Mouse (Mus musculus) heart, embryonic 11.5 days (tissue): ENCODE results near the gene Ifrd2. TPM values are rescaled to one million over a fixed set of nuclear protein-coding genes. Genes with fewer than 3 reads are reported as not detected.
A peak's percentile ranks its signal among the peaks of the same experiment; 100 is the strongest.
"Not testable (repeated sequence)": the region's sequence is repeated elsewhere in the genome, so short reads cannot be mapped to it uniquely, and the experiment has no call there.

Source experiments
- ATAC-seq: fragments of 200-750 bp; cut with Nextera tagmentation; replicated peaks from 2 replicates; pipeline ENCODE4 v1.8.0; 2017; ENCODE audit warnings: moderate library complexity; ENCODE audit not compliant: insufficient number of reproducible peaks, low FRiP score, low TSS enrichment
- H3K27ac ChIP-seq: fragments of 300-500 bp; sonication (generic); 2 replicates; pipeline ENCODE4 v1.5.1; 2014; ENCODE audit warnings: mild to moderate bottlenecking, low read depth, low read length
- H3K27me3 ChIP-seq: fragments of 300-500 bp; sonication (generic); 2 replicates; pipeline ENCODE4 v1.6.1; 2014; ENCODE audit warnings: mild to moderate bottlenecking, low read length, mixed read lengths; ENCODE audit not compliant: control insufficient read depth, insufficient read depth
- H3K36me3 ChIP-seq: fragments of 300-500 bp; sonication (generic); 2 replicates; pipeline ENCODE4 v1.6.1; 2014; ENCODE audit warnings: mild to moderate bottlenecking, low read length, moderate library complexity, mixed read lengths; ENCODE audit not compliant: control insufficient read depth, insufficient read depth
- H3K4me1 ChIP-seq: fragments of 300-500 bp; sonication (generic); 2 replicates; pipeline ENCODE4 v1.6.1; 2014; ENCODE audit warnings: low read length; ENCODE audit not compliant: control insufficient read depth, insufficient read depth
- H3K4me2 ChIP-seq: fragments of 300-500 bp; sonication (generic); 2 replicates; pipeline ENCODE4 v1.6.1; 2014; ENCODE audit warnings: mild to moderate bottlenecking, moderate library complexity
- H3K4me3 ChIP-seq: fragments of 300-500 bp; sonication (generic); 2 replicates; pipeline ENCODE4 v1.5.1; 2014; ENCODE audit warnings: low read depth, low read length
- H3K9ac ChIP-seq: fragments of 300-500 bp; sonication (generic); 2 replicates; pipeline ENCODE4 v1.6.1; 2014; ENCODE audit warnings: mild to moderate bottlenecking, low read depth, low read length, moderate library complexity
- H3K9me3 ChIP-seq: fragments of 300-500 bp; sonication (generic); replicated peaks from 2 replicates; pipeline ENCODE4 v1.6.1; 2016; ENCODE audit warnings: low read length; ENCODE audit not compliant: control insufficient read depth
- WGBS: fragments of 180-500 bp; shearing (Covaris S2); extraction: QIAGEN DNeasy Blood & Tissue Kit; methylation state at CpG from one replicate; pipeline ENCODE4 v1.1.7; 2014; ENCODE audit not compliant: insufficient replicate concordance; 5-methylcytosine and 5-hydroxymethylcytosine counted together
- polyA plus RNA-seq: library from polyadenylated mRNA; unstranded; fragments of >200 nt; fragmentation: Nextera tagmentation; extraction: Ambion mirVana; gene quantifications from 2 replicates; pipeline ENCODE4 v1.2.1, GENCODE M21; 2014

Ifrd2 gene
- polyA plus RNA-seq, 1 experiment from 2014 or later, result 57.5 TPM

GRCm38 (mm10) chr9:107555031-107555457, 32.4 kb upstream of the Ifrd2 start:
- Histone ChIP-seq H3K36me3 (peaks cover 22% of the 10 kb centered on the region), H3K9me3 (no peaks in the 10 kb centered on the region), H3K4me1 (peaks cover 43% of the 10 kb centered on the region), H3K4me3 (peak overlapping the region; percentile 84), H3K27me3 (peaks cover 14% of the 10 kb centered on the region), H3K9ac (peak overlapping the region; percentile 97), H3K27ac (peak overlapping the region; percentile 98), H3K4me2 (peak overlapping the region; percentile 98)
- ATAC-seq, result peak; percentile 22; the same call in 1 of the 2 replicates
- under 1% methylated on average over 23 of the region's 23 CpGs for WGBS

DNA sequence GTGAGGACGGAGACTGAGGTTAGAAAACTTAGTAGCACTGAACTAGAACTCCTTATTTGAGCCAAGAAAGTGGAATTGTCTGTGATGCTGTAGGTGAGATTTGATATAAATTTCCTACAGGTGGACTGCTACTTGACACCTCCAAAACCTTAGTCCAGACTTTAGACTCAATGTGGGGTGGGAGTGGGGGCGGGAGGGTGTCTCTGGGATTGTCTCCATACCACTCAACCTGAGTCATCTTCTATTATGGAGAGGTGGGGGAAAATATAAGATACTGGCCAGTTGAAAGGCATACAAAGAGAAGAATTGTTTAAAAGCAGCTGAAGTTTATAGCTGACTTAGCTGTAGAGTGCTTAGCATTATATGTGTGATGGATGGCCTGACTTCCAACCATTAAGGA, 31.7 kb upstream of the Ifrd2 start:
- H3K4me1 ChIP-seq, result peaks cover 41% of the 10 kb centered on the region
- peak overlapping the region; percentile 97 for H3K9ac ChIP-seq
- WGBS, result 32% methylated on average over 2 of the region's 2 CpGs
- H3K9me3 ChIP-seq, result no peaks in the 10 kb centered on the region
- H3K4me3 ChIP-seq, result peak overlapping the region; percentile 84
- peaks cover 7% of the 10 kb centered on the region for H3K27me3 ChIP-seq
- ATAC-seq, result no peak
- peaks cover 25% of the 10 kb centered on the region for H3K36me3 ChIP-seq
- peak overlapping the region; percentile 98 for H3K27ac ChIP-seq
- peak overlapping the region; percentile 98 for H3K4me2 ChIP-seq

GRCm38 (mm10) chr9:107556346-107556745, 31.1 kb upstream of the Ifrd2 start:
- no peak for ATAC-seq
- Histone ChIP-seq H3K4me3 (peak overlapping the region; percentile 84), H3K4me2 (peak overlapping the region; percentile 98), H3K9me3 (no peaks in the 10 kb centered on the region), H3K27ac (no peak overlapping the region), H3K4me1 (peaks cover 35% of the 10 kb centered on the region), H3K27me3 (peaks cover 3% of the 10 kb centered on the region; the same call in 1 of the 2 replicates), H3K36me3 (peaks cover 30% of the 10 kb centered on the region), H3K9ac (peak overlapping the region; percentile 97; the same call in 1 of the 2 replicates)
- WGBS, result 64% methylated on average over 3 of the region's 3 CpGs

DNA sequence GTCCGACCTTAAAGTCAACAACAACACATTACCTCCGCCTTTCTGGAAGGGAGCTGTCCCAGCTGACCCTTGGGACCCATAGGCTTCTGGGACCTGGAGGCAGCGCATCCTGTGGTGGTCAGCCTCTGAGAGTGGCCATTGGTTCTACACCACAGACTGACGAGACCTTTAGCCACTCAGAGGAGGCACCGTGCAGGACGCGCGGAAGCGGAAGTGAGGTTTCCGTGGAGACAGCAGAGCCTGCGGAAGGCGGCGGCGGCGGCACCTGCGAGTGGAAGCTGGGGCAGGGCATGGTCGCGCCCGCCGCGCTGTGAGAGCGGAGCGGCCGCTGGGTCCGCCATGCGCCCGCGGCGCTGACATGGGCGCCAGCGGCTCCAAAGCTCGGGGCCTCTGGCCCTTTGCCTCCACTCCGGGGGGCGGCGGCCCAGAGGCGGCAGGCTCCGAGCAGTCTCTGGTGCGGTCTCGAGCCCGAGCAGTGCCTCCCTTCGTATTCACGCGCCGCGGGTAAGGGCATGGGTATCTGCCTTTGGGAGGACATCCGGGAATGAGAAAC, 24.3 kb upstream of the Ifrd2 start, which contains the start of gene Tusc2:
TSS of gene Tusc2 (plus strand) at position 227 of the 553 bp plus-strand sequence.
- peak; percentile 88 for ATAC-seq
- Histone ChIP-seq H3K36me3 (peaks cover 30% of the 10 kb centered on the region), H3K9ac (peak within 1 kb of the TSS; percentile 82), H3K27ac (peak within 1 kb of the TSS; percentile 63), H3K4me1 (peaks cover 23% of the 10 kb centered on the region), H3K4me3 (peak within 1 kb of the TSS; percentile 90), H3K9me3 (no peaks in the 10 kb centered on the region), H3K4me2 (peak within 1 kb of the TSS; percentile 80), H3K27me3 (no peaks in the 10 kb centered on the region)
- under 1% methylated on average over 46 of the region's 46 CpGs for WGBS

DNA sequence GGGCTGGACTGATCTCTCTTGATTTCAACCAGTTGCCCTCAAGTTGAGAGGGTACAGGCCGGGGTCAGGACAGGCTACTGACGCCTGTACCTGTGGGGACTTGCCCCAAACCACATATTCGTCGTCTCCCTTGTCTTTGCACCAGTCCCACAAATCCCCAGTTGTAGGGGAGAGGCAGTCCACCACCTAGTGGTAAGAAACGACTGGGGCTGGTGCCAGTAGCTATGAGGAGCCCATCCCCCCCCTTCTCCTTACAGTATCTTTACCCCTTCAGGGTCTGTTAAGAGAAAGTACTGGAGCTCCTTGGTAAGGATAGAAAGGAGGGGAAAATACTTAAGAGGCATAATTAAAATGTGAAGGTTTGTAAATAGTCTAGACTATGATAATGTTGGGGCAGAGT, 21.9 kb upstream of the Ifrd2 start:
- H3K9me3 ChIP-seq, ATAC-seq, H3K27me3 ChIP-seq, H3K4me3 ChIP-seq, H3K9ac ChIP-seq: not testable (repeated sequence)
- 0 out of 2 replicates have a peak overlapping the region, but pooled peaks have one; percentile 4 for H3K27ac ChIP-seq
- H3K36me3 ChIP-seq, result peaks cover 21% of the 10 kb centered on the region
- H3K4me1 ChIP-seq, result peaks cover 32% of the 10 kb centered on the region
- 0 out of 2 replicates have a peak overlapping the region, but pooled peaks have one; percentile 14 for H3K4me2 ChIP-seq
- WGBS, result 43% methylated on average over 5 of the region's 5 CpGs

DNA sequence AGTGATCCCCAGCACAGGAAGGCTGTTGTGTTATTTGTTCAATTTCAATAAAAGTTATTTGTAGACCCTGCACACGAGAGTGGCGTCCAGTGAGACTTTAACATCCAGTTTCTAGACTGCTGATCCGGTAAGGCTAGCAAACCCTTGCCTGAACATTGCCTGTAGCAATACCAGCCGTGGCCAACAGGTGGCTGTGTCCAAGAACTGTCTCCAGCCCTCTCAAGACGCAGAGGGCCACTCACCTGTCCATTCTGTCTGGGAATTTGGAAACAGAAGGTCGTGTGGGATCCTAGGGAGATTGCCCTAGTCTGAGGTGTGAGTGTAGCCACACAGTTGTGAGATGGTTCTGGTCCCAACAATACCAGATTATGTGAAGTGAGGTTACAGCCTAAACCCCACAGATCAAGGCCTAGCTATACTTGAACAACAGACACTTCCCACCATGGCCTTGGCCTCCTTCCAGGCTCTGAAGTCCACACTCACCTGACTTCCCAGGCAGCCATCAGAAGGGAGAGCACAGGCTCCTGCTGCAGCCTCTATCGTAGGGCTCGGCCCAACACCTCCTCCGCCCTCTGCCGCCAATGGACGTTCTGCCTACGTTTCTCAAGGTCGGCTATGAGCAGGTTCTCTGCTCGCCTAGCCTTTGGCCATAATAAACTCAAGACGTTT, 21.3 kb upstream of the Ifrd2 start:
- Histone ChIP-seq H3K36me3 (peaks cover 19% of the 10 kb centered on the region), H3K9ac (0 out of 2 replicates have a peak overlapping the region, but pooled peaks have one; percentile 39), H3K4me1 (peaks cover 38% of the 10 kb centered on the region), H3K27ac (peak overlapping the region; percentile 86), H3K9me3 (no peaks in the 10 kb centered on the region), H3K27me3 (no peaks in the 10 kb centered on the region), H3K4me2 (peak overlapping the region; percentile 93), H3K4me3 (0 out of 2 replicates have a peak overlapping the region, but pooled peaks have one; percentile 10)
- 49% methylated on average over 15 of the region's 15 CpGs for WGBS
- ATAC-seq, result no peak

DNA sequence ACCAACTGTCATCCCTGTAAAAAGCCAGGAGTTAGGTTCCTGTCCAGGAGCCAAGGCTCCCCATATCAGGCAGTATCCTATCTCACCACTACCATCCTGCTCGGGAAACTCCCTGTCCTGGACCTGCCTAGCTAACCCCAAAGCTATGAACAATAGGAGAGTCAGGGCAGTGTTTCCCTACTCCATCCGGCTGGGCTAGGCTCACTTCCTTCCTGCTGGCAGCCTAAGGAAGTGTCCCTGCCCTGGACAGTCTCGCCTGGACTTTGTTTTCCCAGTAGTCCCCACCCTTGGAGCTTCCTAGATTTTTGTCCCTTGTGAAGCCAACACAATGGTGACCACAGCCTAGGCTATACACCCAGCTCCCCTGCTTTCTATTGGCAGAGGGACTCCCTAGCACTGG, 20.6 kb upstream of the Ifrd2 start:
- 62% methylated on average over 3 of the region's 3 CpGs for WGBS
- peaks cover 16% of the 10 kb centered on the region for H3K36me3 ChIP-seq

DNA sequence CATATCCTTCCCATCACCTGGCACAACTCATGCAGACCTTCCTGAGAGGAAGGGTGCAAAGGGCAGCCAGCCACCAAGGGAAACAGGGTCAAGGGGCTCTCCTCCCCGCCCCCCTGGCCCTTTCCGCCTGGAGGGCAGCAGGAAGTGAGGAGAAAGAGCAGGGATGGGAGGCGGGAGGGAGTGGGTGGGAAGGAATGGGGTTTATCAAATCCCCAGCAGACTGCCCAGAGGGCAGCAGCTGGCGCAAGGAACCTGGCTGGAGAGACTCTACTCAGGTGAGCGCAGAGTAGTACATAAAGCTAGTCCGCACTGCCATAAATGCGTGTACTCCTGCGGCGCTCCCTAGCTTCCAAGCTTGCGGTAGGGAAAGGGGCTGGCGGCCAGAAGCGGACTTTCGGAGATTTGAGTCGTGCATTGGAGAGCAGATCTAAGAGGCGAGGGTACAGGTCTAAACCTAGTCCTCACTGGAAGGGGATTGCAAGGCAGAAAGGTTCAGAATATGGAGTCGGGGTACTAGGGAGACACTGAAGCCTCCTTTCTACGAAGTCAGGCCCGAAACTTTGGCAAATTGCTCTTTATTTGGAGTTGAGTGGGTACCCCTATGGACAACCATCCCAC, 19.6 kb upstream of the Ifrd2 start, which contains the start of gene Hyal2:
TSS of gene Hyal2 (plus strand) at position 244 of the 618 bp plus-strand sequence.
- H3K4me3 ChIP-seq, result peak within 1 kb of the TSS; percentile 85
- ATAC-seq, result no peak
- 9% methylated on average over 18 of the region's 18 CpGs for WGBS
- H3K27ac ChIP-seq, result peak within 1 kb of the TSS; percentile 86
- peaks cover 16% of the 10 kb centered on the region for H3K36me3 ChIP-seq
- H3K27me3 ChIP-seq, result no peaks in the 10 kb centered on the region
- peak within 1 kb of the TSS; percentile 92 for H3K9ac ChIP-seq
- H3K4me1 ChIP-seq, result peaks cover 46% of the 10 kb centered on the region
- H3K9me3 ChIP-seq, result no peaks in the 10 kb centered on the region
- H3K4me2 ChIP-seq, result peak within 1 kb of the TSS; percentile 93

More for the DNA sequence above, 20.6 kb upstream of the Ifrd2 start:
- Histone ChIP-seq H3K4me2 (peak overlapping the region; percentile 93), H3K9me3 (no peaks in the 10 kb centered on the region), H3K4me3 (peak overlapping the region; percentile 3; the same call in 1 of the 2 replicates), H3K9ac (no peak overlapping the region), H3K27ac (peak overlapping the region; percentile 86), H3K4me1 (peaks cover 44% of the 10 kb centered on the region), H3K27me3 (no peaks in the 10 kb centered on the region)
- ATAC-seq, result no peak
